Mouse (Mus musculus): ENCODE data around the gene Olfr1329. TPM values are rescaled to one million over a fixed set of nuclear protein-coding genes. Genes with fewer than 3 reads are reported as not detected.
"Not testable (repeated sequence)": the region's sequence is repeated elsewhere in the genome, so short reads cannot be mapped to it uniquely, and the experiment has no call there.

The Olfr1329 gene
- not detected in 2 replicates for polyA plus RNA-seq (2014; fragmentation: Nextera tagmentation; extraction: Ambion mirVana)

- not testable (repeated sequence) for H3K27ac ChIP-seq (ENCODE audit: low read depth, low read length); H3K36me3 ChIP-seq (ENCODE audit: control insufficient read depth, insufficient read depth, low read length); H3K4me3 ChIP-seq (ENCODE audit: low read length); H3K4me1 ChIP-seq (ENCODE audit: control insufficient read depth, insufficient read depth, low read length); H3K27me3 ChIP-seq (ENCODE audit: control insufficient read depth, insufficient read depth, low read length); H3K4me2 ChIP-seq (replicated peaks; ENCODE audit: low read depth, low read length); ATAC-seq (ENCODE audit: low FRiP score, low TSS enrichment); H3K9me3 ChIP-seq (ENCODE audit: control insufficient read depth, low read length); H3K9ac ChIP-seq (ENCODE audit: low read depth, low read length)
- 66% methylated on average over 2 of the region's 2 CpGs for WGBS
These were observed at the start of gene Olfr1329 for GRCm38 (mm10) chr4:118917365-118917764. Gene Olfr1329, minus strand, starts transcription at chr4:118917465.

- no peak for ATAC-seq (ENCODE audit: low FRiP score, low TSS enrichment)
- 81% methylated on average over 2 of the region's 2 CpGs for WGBS
- Histone ChIP-seq H3K9me3 (ENCODE audit: control insufficient read depth, low read length) (no peaks in the 10 kb centered on the region), H3K9ac (ENCODE audit: low read depth, low read length) (no peak within 1 kb of the TSS), H3K27me3 (ENCODE audit: control insufficient read depth, insufficient read depth, low read length) (no peaks in the 10 kb centered on the region), H3K4me3 (ENCODE audit: low read length) (no peak within 1 kb of the TSS), H3K27ac (ENCODE audit: low read depth, low read length) (no peak within 1 kb of the TSS), H3K4me1 (ENCODE audit: control insufficient read depth, insufficient read depth, low read length) (no peaks in the 10 kb centered on the region), H3K4me2 (replicated peaks; ENCODE audit: low read depth, low read length) (no peak within 1 kb of the TSS), H3K36me3 (ENCODE audit: control insufficient read depth, insufficient read depth, low read length) (no peaks in the 10 kb centered on the region)
These were observed 43.9 kb upstream of the Olfr1329 start, which contains the start of gene Lao1 for GRCm38 (mm10) chr4:118961141-118961628. Gene Lao1, plus strand, starts transcription at chr4:118961578.

- no peak overlapping the region for H3K27ac ChIP-seq (ENCODE audit: low read depth, low read length)
- H3K4me1 ChIP-seq (ENCODE audit: control insufficient read depth, insufficient read depth, low read length): no peaks in the 10 kb centered on the region
- no peaks in the 10 kb centered on the region for H3K27me3 ChIP-seq (ENCODE audit: control insufficient read depth, insufficient read depth, low read length)
- no peak overlapping the region for H3K4me2 ChIP-seq (replicated peaks; ENCODE audit: low read depth, low read length)
- H3K9me3 ChIP-seq (ENCODE audit: control insufficient read depth, low read length): no peaks in the 10 kb centered on the region
- no peak for ATAC-seq (ENCODE audit: low FRiP score, low TSS enrichment)
- WGBS: 87% methylated on average over 7 of the region's 7 CpGs
- H3K36me3 ChIP-seq (ENCODE audit: control insufficient read depth, insufficient read depth, low read length): no peaks in the 10 kb centered on the region
- no peak overlapping the region for H3K4me3 ChIP-seq (ENCODE audit: low read length)
- H3K9ac ChIP-seq (ENCODE audit: low read depth, low read length): no peak overlapping the region
These were observed 41.5 kb upstream of the Olfr1329 start for GRCm38 (mm10) chr4:118958812-118959211.

GRCm38 (mm10) chr4:118938512-118938911 lies 21.2 kb upstream of the Olfr1329 start, which contains the start of gene Olfr1328:
Gene Olfr1328, minus strand, starts transcription at chr4:118938612.
- no peaks in the 10 kb centered on the region for H3K27me3 ChIP-seq (ENCODE audit: control insufficient read depth, insufficient read depth, low read length)
- no peak within 1 kb of the TSS for H3K27ac ChIP-seq (ENCODE audit: low read depth, low read length)
- WGBS: 69% methylated on average over 2 of the region's 2 CpGs
- H3K4me2 ChIP-seq (replicated peaks; ENCODE audit: low read depth, low read length): no peak within 1 kb of the TSS
- ATAC-seq (ENCODE audit: low FRiP score, low TSS enrichment): no peak
- H3K9ac ChIP-seq (ENCODE audit: low read depth, low read length): no peak within 1 kb of the TSS
- no peaks in the 10 kb centered on the region for H3K4me1 ChIP-seq (ENCODE audit: control insufficient read depth, insufficient read depth, low read length)
- H3K36me3 ChIP-seq (ENCODE audit: control insufficient read depth, insufficient read depth, low read length): no peaks in the 10 kb centered on the region
- no peak within 1 kb of the TSS for H3K4me3 ChIP-seq (ENCODE audit: low read length)
- H3K9me3 ChIP-seq (ENCODE audit: control insufficient read depth, low read length): no peaks in the 10 kb centered on the region

- H3K4me1 ChIP-seq (ENCODE audit: control insufficient read depth, insufficient read depth, low read length); ATAC-seq (ENCODE audit: low FRiP score, low TSS enrichment); H3K9ac ChIP-seq (ENCODE audit: low read depth, low read length); H3K36me3 ChIP-seq (ENCODE audit: control insufficient read depth, insufficient read depth, low read length); H3K4me2 ChIP-seq (replicated peaks; ENCODE audit: low read depth, low read length); H3K27me3 ChIP-seq (ENCODE audit: control insufficient read depth, insufficient read depth, low read length); H3K27ac ChIP-seq (ENCODE audit: low read depth, low read length); H3K4me3 ChIP-seq (ENCODE audit: low read length); H3K9me3 ChIP-seq (ENCODE audit: control insufficient read depth, low read length): not testable (repeated sequence)
- WGBS: 87% methylated on average over 3 of the region's 3 CpGs
These were observed 14.1 kb upstream of the Olfr1329 start for GRCm38 (mm10) chr4:118931326-118931725.

- H3K27ac ChIP-seq (ENCODE audit: low read depth, low read length): no peak overlapping the region
- 69% methylated on average over 2 of the region's 2 CpGs for WGBS
- no peak for ATAC-seq (ENCODE audit: low FRiP score, low TSS enrichment)
- H3K9ac ChIP-seq (ENCODE audit: low read depth, low read length): no peak overlapping the region
- no peak overlapping the region for H3K4me2 ChIP-seq (replicated peaks; ENCODE audit: low read depth, low read length)
- H3K4me1 ChIP-seq (ENCODE audit: control insufficient read depth, insufficient read depth, low read length): no peaks in the 10 kb centered on the region
- H3K4me3 ChIP-seq (ENCODE audit: low read length): no peak overlapping the region
- no peaks in the 10 kb centered on the region for H3K36me3 ChIP-seq (ENCODE audit: control insufficient read depth, insufficient read depth, low read length)
- no peaks in the 10 kb centered on the region for H3K27me3 ChIP-seq (ENCODE audit: control insufficient read depth, insufficient read depth, low read length)
- no peaks in the 10 kb centered on the region for H3K9me3 ChIP-seq (ENCODE audit: control insufficient read depth, low read length)
These were observed 15.3 kb downstream of the Olfr1329 start for GRCm38 (mm10) chr4:118901981-118902380.

- Histone ChIP-seq H3K36me3 (ENCODE audit: control insufficient read depth, insufficient read depth, low read length) (no peaks in the 10 kb centered on the region), H3K9me3 (ENCODE audit: control insufficient read depth, low read length) (no peaks in the 10 kb centered on the region), H3K9ac (ENCODE audit: low read depth, low read length) (no peak within 1 kb of the TSS), H3K4me3 (ENCODE audit: low read length) (no peak within 1 kb of the TSS), H3K27ac (ENCODE audit: low read depth, low read length) (no peak within 1 kb of the TSS), H3K4me2 (replicated peaks; ENCODE audit: low read depth, low read length) (no peak within 1 kb of the TSS), H3K27me3 (ENCODE audit: control insufficient read depth, insufficient read depth, low read length) (no peaks in the 10 kb centered on the region), H3K4me1 (ENCODE audit: control insufficient read depth, insufficient read depth, low read length) (no peaks in the 10 kb centered on the region)
- 87% methylated on average over 1 of the region's 1 CpGs for WGBS
- no peak for ATAC-seq (ENCODE audit: low FRiP score, low TSS enrichment)
These were observed 29.0 kb downstream of the Olfr1329 start, which contains the start of gene Olfr1330 for GRCm38 (mm10) chr4:118888297-118888696. Gene Olfr1330, plus strand, starts transcription at chr4:118888597.

GRCm38 (mm10) chr4:118867566-118867965 lies 49.7 kb downstream of the Olfr1329 start:
- no peak for ATAC-seq (ENCODE audit: low FRiP score, low TSS enrichment)
- Histone ChIP-seq H3K27ac (ENCODE audit: low read depth, low read length) (no peak overlapping the region), H3K9me3 (ENCODE audit: control insufficient read depth, low read length) (no peaks in the 10 kb centered on the region)

More at GRCm38 (mm10) chr4:118867566-118867965, 49.7 kb downstream of the Olfr1329 start:
- H3K27me3 ChIP-seq (ENCODE audit: control insufficient read depth, insufficient read depth, low read length): no peaks in the 10 kb centered on the region
- no peak overlapping the region for H3K4me2 ChIP-seq (replicated peaks; ENCODE audit: low read depth, low read length)
- H3K4me3 ChIP-seq (ENCODE audit: low read length): no peak overlapping the region
- no peak overlapping the region for H3K9ac ChIP-seq (ENCODE audit: low read depth, low read length)
- no peaks in the 10 kb centered on the region for H3K36me3 ChIP-seq (ENCODE audit: control insufficient read depth, insufficient read depth, low read length)
- H3K4me1 ChIP-seq (ENCODE audit: control insufficient read depth, insufficient read depth, low read length): no peaks in the 10 kb centered on the region
